Mouse (Mus musculus) layer of hippocampus, adult 9-10 months (tissue): ENCODE measurements at regions not wholly inside any gene's neighbourhood (a gene's known extent, or its start where the extent isn't known, plus 50 kb on each side); places are given as distances from the start of the nearest gene placed in this dataset.

Experiments
- DNase-seq: peaks from one replicate; pipeline ENCODE4 v3.0.0; 2022; ENCODE audit warnings: low spot score

DNA sequence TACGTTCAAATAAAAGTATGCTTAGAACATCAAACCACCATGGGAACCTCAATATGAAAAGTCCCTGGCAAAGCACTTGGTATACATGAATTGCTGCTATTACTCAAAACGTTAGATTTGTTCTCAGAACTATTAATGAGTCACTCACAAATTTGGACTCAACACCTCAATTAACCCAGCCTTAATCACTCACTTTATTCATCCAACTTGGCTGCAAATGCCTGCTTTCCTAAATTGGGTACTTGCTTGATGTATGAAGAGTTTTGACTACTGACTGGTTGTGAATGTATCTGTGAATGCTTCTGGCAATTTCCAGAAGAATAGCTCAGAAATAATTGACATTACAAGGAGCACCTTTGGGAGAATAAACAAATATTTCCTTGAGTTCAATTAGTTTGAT is 308.6 kb downstream of the Arl4a start:
- no peak for DNase-seq

DNA sequence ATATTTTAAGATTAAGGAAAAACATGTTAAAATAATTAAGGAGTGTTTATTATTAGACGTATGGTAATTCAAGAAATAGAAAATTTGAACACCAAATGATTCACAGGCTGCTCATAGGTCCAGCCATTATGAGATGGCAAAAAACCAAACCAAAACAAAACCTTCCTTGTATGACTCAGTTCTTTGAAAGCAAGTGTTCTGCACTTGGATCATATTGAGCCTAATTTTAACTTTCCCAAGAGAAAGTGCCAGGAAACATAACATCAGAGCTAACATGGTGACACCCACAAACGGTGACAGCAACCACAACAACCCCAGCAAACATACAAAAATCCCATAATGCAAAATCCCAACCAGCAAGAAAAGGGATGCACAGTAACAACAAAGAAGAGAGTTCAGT is 313.7 kb downstream of the Arl4a start:
- DNase-seq = no peak

DNA sequence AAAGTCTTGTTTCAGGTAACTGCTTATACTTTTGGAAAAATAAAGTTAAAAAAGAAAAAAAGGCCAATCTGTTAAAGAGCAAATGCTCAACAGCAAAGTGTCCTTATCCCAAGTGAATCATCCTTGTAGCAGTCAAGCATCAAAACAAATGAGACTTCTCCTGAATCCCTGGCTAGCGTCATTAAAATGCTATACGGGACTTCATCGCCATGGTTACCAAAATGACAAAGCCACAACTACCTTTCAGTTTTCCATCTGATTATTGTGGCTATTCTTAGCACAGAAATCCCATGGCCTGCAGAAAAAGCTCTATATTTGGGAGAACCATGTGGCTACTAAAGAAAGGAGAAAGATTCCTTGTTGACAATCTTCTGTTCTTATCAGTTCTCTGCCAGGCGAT is 322.7 kb downstream of the Arl4a start:
- DNase-seq = no peak

DNA sequence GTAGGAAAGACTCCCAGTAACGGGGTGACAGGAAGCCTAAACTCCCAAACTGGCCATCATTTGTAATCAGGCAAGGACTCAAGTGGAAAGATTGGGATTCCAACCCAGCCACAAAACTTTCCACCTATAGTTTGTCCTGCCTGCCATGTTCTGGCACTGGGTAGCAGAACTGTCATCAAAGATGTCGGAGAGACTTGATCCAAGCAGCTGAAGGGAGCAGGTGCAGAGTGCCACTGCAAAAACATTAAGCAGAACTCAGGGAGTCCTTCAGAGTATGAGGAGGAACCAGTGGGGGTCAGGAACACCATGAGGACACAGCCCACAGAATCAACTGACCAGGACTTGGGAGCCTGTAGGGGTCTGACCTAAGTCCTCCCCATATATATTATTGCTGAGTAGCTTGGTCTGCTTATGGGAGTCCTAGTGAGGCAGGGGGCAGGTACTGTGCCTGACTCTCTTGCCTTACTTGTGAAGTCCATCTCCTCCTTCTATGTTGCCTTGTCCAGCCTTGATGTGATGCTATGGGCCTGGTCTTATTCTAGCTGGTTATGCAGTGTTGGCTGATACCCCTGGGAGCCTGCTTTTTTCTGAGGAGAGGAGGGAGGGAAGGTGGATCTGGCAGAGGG is 323.5 kb downstream of the Arl4a start:
- DNase-seq = no peak

DNA sequence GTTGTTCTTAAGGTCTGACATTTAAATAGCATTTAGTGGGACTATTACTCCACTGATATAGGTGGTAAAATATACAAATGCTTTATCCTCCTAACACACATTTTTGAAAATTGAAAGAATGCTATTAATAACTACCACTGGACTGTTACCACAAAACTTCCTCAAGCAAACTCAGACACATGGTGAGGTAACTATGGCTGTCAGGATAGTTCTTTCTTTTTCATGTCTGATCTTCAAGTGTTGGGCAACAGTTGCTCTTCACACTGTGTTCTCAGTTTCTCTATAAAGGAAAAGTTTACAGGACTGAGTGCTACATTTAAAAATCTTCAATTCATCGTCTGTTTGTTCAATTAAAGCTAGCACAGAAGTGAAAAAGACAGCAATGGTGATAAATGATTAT is 326.0 kb downstream of the Arl4a start:
- no peak for DNase-seq

DNA sequence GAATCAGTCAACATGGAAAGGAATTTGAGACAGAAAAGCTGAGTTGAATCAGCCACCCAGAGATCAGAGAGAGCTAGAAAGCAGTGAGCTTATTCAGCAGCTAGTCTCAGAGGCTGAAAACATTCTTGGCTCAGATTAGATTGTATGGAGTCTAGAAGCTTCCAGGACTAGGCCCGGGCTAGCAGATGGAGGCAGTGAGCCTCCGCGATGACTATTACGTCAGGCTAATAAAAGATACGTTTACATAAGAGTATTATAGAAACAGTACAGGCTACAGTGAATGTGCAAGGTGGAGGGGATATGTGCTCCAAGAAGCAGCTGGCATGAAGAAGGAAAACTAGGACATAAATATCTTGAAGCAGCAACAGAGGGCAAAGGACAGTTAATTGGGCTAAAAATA is 328.0 kb downstream of the Arl4a start:
- DNase-seq = no peak

DNA sequence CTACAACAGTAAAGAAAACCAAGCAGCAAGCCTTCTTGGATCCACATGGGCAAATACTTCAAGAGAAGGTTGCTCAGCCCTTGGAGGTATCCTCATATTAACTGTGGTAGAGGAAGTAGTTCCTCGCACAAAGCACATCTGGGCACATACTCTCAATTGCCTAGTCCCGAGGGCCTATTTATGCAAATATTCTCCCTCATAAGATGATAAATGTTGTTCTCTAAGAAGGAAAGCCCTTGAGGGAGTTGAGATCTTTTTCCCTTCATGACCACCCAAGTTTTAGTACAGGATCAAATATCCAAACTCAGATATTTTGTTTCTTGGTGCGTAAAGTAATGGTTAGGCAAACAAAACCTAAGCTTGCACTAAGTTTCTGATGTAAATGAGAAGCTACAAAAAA is 340.6 kb downstream of the Arl4a start:
- no peak for DNase-seq

DNA sequence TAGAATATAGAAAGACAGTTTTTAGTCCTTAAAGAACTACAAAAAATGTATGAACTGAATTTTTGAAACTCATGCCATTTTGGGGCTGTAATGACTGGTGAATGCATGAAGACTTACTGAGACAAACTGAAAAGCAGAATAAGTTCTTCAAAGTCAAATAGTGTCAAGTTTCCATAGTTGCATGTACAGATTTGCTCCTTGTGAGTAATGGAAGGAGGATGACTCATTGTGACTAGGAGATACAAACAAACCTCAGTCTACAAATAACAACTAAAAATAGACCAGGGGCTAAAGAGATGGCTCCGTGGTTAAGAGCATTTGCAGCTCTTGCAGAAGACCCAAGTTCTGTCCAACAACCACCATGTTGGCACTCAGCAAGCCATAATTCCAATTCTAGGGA is 342.5 kb downstream of the Arl4a start:
- DNase-seq = no peak

DNA sequence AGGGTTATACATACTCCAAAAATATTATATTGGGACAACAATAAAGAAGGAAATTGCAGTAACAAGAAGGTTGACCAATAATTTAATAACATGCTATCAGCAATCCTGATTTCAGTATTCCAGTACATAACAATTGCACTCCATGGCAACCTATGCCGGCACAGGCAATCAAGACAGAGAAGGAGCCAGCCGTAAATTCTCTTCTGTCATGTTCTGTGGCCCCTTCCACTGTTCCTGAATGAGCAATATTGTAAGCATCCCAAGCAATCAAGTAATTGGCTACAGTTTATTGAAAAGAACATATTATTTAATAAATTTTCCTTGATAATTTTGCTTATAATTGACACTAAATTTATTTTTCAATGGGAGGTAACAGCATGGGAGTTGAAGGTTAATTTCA is 345.8 kb downstream of the Arl4a start:
- no peak for DNase-seq

DNA sequence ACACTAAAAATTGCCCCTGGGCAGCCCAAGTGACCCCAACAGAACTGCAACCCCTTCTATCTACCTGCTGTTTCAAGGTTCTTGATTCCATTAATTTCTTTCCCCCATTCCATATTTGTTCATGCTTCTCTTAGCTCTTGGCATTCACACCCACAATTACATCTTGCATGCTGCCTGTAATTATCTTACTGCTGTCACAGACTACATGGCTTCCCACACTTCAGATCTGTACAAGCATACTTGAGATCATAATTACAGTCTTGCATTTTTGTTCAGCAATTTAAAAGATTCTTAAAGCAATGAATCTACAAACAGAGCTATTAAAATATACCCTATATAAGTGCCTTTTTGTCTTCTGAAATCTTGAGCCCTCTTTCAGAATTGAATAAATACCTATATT is 352.4 kb downstream of the Arl4a start:
- no peak for DNase-seq

DNA sequence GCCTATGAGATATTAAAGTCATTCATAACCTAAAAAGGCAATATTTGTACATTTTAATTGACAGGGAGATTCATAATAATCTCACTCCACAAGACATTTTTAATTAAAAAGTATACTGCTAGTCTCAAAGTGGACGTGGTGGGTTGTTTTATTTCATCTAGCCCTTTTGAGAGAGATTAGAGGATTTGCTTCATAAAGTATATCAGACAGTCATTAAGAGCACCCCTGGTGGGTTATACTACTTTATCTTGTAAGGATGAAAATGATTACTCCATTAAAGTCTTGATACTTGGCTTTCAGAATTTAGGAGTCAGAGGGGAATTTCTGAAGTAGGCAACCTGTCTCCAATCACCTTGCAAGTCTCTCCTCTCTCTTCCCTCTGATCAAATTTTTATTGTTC is 355.7 kb downstream of the Arl4a start:
- DNase-seq = no peak

DNA sequence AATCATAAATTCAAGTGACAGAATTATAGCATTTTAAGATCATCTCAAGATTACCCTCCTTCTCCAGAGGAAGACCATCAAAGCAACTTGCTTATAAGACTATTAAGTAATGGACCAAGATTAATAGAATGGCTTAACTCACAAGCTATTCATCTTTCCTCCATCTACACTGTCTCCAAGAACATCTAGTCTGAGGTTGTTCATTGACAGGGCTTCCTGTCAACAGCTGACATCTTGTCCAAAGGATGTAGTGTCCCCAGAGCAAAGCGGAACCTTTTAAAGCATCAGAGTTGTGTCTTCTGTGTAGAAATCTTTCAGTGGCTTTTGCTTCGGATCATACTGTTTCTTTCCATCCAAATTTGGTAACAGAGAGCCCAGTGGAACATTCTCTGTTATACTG is 362.2 kb downstream of the Arl4a start:
- DNase-seq = no peak

DNA sequence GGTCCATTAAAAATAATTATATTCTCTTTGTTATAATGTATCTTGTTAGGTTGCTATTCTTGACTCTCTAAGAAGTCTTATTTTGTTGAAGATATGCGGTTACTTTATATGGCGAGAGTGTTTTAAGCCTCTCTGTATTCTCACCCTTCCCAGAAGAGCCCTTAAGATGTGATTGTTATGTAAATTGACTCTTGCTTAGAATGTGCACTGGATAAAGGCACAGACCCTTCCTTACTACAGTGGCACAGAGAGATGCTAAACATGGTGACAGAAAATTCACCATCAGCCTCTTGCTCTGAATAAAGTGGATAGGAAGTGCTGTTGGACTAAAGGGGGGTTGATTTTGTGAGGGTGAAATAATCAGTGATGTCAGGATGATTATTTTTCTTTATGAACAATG is 370.1 kb downstream of the Arl4a start:
- no peak for DNase-seq

DNA sequence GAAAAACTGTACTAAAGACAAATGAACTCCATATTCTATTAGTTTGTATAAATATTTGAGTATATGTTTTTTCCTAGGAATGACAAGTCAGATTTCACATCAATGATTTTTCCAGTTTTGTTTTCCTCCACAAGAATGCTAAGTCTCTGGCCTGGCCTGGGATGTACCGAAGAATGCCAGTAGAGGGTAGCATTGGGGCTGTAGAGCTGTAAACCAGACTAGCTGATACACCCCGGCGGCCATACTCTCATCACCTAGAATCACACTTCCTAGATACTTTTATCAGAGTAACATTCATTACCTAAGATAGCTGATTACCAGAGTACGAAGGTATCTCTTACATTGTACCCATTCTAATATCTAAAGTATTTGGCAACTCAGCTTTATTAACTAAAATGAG is 372.4 kb downstream of the Arl4a start:
- DNase-seq = peak; percentile 5

DNA sequence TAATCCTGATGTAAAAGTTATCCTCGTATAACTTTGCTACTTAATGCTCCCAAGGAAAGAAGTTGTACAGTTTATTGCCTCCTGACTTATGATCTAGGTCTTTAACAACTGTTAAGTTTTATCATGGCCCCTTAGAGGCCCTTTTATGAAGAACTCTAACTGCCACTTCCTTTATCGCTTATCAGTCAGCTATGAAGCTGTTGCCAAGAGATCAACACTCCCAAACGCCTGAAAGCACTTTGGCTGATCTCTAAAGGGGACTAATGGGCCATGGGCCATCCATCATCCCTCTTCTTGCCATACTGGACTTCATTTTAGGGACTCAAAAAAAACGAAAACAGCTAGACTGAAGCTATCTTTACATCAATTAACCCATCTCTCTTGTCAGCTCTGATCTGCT is 377.4 kb downstream of the Arl4a start:
- DNase-seq = no peak

DNA sequence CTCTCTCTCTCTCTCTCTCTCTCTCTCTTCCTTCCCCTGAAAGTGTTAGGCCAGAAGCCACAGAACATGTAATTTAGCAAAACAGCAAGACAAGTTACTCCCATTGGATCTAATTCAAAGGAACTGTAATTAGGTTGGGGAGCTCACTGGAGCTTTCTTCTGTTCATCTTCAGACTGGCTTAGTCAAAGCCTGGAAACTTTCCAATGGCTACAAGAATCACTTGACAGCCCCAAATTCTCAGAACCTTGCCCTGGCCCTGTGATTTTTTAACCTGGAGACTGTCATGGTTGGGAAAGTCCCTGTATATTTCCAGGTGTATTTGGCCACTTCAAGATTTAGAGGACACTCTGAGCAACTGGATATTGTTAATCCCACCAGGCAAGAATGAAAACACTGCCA is 381.2 kb downstream of the Arl4a start:
- no peak for DNase-seq

DNA sequence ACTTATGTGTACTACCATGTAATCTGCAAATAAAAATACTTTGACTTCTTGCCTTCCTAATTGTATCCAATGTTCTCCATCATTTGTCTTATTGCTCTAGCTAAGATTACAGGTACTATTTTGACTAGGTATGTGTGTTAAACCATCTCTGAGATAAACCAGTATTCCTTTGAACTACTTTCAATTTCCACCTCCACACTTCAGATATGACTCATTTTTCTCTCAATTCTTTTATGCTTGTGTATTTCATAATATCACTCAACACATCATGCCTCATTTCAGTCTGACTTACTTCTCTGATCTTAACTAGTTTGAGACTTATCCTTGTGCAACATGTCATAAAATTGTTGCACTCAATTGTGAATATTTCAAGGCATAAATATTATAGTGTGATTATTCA is 388.9 kb downstream of the Arl4a start:
- DNase-seq = no peak

DNA sequence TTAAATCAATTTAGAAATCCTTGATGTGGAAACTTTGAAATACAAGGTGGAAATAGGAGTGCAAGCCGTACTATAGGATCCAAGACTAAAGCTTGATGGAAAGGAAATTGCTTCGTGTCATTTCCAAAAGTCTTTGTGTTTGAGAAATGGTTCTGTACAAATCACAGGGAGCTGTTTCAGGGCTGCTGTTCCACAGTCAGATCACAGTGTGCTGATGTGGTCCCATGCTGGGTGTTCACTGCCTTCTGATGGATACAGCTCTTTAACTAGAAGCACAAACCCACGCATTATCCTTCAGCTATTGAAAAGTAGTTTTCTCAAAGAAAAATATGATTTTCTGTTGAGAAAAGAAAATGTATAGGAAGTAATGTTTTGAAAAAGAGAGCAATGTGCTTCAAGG is 391.3 kb downstream of the Arl4a start:
- no peak for DNase-seq

DNA sequence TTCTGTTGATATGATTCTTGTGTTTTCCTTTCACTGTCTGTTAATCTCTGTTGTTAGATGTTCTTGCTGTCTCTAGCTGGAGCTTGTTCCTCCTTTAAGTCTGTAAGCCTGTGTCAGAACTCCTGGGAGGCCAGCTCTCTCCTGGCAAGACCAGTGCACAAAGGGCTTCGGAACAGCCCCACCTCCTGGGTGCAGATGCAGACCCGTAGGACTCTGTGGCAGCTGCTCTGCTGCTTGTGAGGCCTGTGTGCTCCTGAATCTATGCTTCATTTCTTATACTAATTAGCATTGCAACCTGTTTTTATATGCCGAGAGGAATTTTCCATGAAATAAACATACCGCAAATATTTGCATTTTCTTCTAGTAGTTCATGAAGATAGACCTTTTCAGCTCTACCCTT is 392.2 kb downstream of the Arl4a start:
- DNase-seq = no peak

DNA sequence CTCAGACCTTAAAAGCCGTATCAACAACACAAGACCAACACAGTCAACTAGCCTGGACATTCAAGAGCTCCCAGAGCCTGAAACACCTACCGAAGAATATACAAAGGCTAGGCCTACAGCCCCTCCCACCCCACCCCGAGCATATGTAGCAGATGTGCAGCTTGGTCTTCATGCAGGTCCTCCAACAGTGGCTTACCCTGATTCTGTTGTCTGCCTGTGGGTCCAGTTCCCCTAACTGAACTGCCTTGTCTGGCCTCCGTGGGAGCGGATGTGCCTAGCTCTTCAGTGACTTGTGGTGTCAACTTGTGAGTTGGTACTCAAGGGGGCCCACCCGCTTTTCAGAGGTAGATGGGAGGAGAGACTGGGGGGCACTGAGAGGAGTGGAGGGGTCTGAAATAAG is 398.6 kb downstream of the Arl4a start:
- DNase-seq = no peak

DNA sequence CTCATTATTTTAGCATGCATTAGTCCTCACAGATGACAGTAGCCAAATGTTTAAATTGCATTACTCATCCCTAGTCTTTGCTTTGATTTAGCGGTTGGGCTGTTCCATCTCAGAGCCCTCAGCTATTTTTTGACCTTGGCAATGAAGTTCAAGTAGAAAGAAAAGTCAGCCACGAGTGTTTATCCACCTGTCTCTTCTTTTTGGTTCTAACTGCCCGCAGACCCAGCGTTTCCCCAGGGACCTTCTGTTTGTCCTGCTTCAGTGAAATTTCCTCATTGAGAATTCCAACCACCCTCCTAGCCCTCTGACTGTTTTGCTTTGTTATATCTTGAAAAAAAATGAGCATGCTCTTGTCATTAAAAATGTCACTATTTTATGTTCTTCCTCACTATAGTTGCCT is 403.5 kb downstream of the Arl4a start:
- no peak for DNase-seq

DNA sequence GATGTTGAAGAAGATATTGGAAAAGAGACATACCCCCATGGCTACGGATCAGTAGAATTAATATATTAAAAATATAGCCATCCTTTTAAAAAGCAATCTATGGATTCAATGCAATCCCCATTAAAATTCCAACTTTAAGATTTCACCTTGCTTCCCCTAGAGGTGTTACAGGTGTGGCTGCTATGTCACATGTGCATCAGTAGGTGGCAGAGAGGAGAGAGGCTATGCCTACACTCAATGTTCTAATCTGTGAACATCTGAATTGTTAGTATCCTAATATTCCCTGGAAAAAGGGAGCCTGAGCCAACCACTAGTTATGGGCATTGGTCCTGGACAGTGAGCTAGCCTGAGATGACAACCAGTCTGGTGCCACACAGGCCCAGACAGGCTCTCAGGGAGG is 416.6 kb downstream of the Arl4a start:
- no peak for DNase-seq

DNA sequence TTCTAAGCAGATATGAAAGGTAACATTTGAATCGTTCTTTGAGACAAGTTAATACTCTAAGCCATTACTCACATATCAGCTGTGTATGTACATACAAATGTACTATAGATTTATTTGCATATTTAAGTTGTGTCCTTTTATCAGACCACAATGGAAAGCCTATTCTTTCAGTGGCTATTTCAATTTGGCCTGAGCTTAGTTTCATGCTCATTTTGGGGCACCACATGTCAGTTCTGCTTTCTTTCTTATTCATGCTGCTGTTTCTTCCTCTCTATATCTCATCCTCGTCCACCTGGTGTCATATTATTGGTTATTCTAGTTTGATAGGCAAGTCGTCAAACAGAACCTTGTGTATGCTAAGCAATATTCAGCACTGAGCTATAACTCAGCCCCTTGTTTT is 432.5 kb downstream of the Arl4a start:
- no peak for DNase-seq

DNA sequence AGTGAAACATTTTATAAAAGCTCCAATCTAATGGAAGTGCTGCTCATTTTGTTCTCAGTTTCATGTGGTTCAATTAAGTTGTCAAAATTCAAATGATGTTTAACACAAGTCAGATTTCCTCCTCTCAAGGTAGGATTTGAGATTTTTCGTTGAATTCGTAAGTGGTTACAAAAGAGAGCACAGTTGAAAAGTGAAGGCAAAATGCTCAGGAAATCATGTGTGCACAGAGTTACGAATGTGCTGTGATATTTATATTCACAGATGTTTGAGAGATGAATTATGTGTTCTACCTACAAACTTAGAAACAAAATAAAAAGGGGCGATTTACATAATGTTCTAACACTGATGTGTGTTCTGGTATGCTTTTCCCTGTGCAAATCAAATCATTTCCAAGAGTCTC is 433.1 kb downstream of the Arl4a start:
- DNase-seq = no peak

DNA sequence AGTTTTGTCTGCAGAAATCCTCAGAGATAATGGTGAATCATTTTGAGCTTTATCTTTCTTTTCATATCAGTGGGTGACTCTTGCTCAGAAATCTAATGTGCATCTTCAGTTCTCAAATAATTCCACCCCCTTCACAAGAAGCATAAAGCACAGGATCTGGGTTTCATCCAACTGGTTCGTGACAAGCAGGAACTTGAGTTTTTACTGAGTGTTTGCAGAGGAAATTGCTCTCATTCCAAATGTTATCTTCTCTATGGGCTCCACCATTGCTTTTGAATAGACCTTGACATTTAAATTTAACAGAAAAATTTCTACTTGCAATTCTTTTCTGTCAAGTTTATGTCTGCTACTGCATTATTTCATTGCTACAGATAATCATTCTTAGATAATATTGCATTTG is 443.1 kb downstream of the Arl4a start:
- DNase-seq = no peak
